Mouse (Mus musculus) colon, adult 2 months (tissue): ENCODE data around the gene Olfr520. TPM values are rescaled to one million over a fixed set of nuclear protein-coding genes. Genes with fewer than 3 reads are reported as not detected.

Experiments
- polyA plus RNA-seq: library from polyadenylated mRNA; depleted of rRNA; stranded (reverse); fragments of >200 nt; gene quantifications from 2 replicates; pipeline ENCODE4 v1.2.3, GENCODE M21; 2012; rRNA removed

The Olfr520 gene
- not detected in 2 replicates for polyA plus RNA-seq

GRCm38 (mm10) chr7:99729973-99730372 lies at the start of gene Olfr520:
Olfr520 (plus strand) TSS chr7:99730273.

GRCm38 (mm10) chr7:99711166-99711565 lies 18.9 kb upstream of the Olfr520 start, which contains the start of gene Slco2b1:
Slco2b1 (minus strand) TSS chr7:99711340.

GRCm38 (mm10) chr7:99763207-99763606 lies 33.1 kb downstream of the Olfr520 start, which contains the start of gene Olfr521:
Olfr521 (plus strand) TSS chr7:99763507.

Other genes with a start within 250 kb of the Olfr520 start
- 244 and 255 TPM in 2 replicates for gene Rps3, start 246.5 kb upstream of the Olfr520 start, polyA plus RNA-seq
- gene Arrb1, start 194.8 kb upstream of the Olfr520 start, polyA plus RNA-seq, result 42.7 and 55.7 TPM in 2 replicates
- gene Tpbgl, start 103.2 kb upstream of the Olfr520 start, polyA plus RNA-seq, result 5.4 and 5.7 TPM in 2 replicates
- 19.0 and 22.0 TPM in 2 replicates for gene Slco2b1, start 18.9 kb upstream of the Olfr520 start, polyA plus RNA-seq
- not detected in 2 replicates for gene Olfr521, start 33.2 kb downstream of the Olfr520 start, polyA plus RNA-seq
- gene Neu3, start 98.1 kb downstream of the Olfr520 start, polyA plus RNA-seq, result 2.8 and 3.0 TPM in 2 replicates
- 0.08 TPM in 1 of 2 replicates, not detected in the other for gene Xrra1, start 128.8 kb downstream of the Olfr520 start, polyA plus RNA-seq
- gene Spcs2, start 133.2 kb downstream of the Olfr520 start, polyA plus RNA-seq, result 12.8 and 16.5 TPM in 2 replicates